Mouse (Mus musculus) cortical plate, adult 2 months (tissue): ENCODE data around the gene Ago3. TPM values are rescaled to one million over a fixed set of nuclear protein-coding genes. Genes with fewer than 3 reads are reported as not detected.

Experiments
- H3K27ac ChIP-seq: fragments of 200-500 bp; 2 replicates; pipeline ENCODE4 v1.5.1; 2012; ENCODE audit warnings: low read length, control low read depth, inconsistent platforms; ENCODE audit not compliant: insufficient read depth
- H3K4me1 ChIP-seq: fragments of 200-500 bp; 2 replicates; pipeline ENCODE4 v1.6.1; 2011; ENCODE audit warnings: low read length; ENCODE audit not compliant: control insufficient read depth, insufficient read depth
- H3K4me3 ChIP-seq: fragments of 200-500 bp; 2 replicates; pipeline ENCODE4 v1.5.1; 2011; ENCODE audit warnings: mild to moderate bottlenecking, low read length, control low read depth; ENCODE audit not compliant: insufficient read depth
- CTCF ChIP-seq: fragments of 200-500 bp; IDR thresholded peaks from 2 replicates; pipeline ENCODE4 v1.5.1; 2011; ENCODE audit warnings: mild to moderate bottlenecking, control low read depth, low read length; ENCODE audit not compliant: insufficient read depth; ENCODE audit errors: extremely low read depth
- POLR2A ChIP-seq: fragments of 200-500 bp; IDR thresholded peaks from 2 replicates; pipeline ENCODE4 v1.6.1; 2011; ENCODE audit warnings: mild to moderate bottlenecking, low read length, control low read depth; ENCODE audit not compliant: insufficient read depth; ENCODE audit errors: extremely low read depth
- polyA plus RNA-seq: library from polyadenylated mRNA; depleted of rRNA; stranded (reverse); fragments of >200 nt; gene quantifications from 2 replicates; pipeline ENCODE4 v1.2.3, GENCODE M21; 2012

Ago3 gene
- polyA plus RNA-seq, 1 experiment, result 11.3 TPM

DNA sequence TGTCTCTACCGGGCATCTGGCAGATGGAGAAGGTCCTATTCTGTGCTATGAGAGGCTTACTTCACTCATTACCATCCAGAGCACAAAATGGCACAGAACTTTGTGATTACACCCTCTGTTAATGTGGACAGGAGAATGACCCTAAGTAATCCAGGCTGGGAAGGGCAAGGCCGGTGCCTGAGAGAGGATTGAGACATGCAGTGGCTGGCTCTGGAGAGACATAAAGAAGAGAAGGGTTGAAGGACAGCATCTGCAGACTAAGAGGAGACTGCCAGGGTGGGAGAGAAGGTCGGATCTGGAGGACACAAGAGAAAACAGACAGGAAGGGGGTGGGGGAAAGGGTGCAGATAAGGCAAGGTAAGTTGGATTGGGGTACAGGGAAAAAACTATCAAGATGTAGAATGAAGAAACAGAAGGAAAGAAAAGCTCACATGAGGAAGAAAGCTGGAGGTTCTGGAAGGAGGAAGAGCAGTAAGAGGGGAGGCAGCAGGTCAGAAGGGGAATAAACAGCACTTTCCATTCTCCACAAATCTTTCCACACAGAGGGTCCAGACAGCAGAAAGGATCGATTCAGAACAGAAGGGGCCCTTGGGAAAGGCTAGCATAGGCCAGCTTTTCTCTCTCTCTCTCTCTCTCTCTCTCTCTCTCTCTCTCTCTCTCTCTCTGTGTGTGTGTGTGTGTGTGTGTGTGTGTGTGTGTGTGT lies 35.0 kb upstream of the Ago3 start:
- no peak overlapping the region for H3K4me3 ChIP-seq
- H3K4me1 ChIP-seq, result peaks cover 3% of the 10 kb centered on the region
- no peak overlapping the region for H3K27ac ChIP-seq
- no peak for TF ChIP-seq CTCF
- TF ChIP-seq POLR2A, result no peak

DNA sequence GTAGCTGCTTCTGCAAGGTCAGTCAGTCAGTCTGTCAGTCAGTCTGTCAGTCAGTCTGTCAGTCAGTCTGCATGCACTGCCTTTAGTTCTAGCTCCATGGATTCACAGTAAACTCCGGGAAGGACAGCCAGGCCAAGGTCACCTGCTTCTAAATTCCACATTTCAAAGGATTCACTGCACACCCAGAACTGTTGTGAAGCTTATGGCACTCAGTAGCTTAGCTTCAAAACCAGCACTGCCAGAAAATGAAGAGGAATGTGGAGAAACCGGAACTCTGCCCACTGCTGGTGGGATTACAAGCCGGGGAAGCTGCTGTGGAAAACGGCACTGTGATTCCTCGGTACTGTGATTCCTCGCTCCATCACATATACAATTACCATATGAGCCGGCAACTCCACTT lies 26.1 kb upstream of the Ago3 start:
- no peak overlapping the region for H3K4me3 ChIP-seq

DNA sequence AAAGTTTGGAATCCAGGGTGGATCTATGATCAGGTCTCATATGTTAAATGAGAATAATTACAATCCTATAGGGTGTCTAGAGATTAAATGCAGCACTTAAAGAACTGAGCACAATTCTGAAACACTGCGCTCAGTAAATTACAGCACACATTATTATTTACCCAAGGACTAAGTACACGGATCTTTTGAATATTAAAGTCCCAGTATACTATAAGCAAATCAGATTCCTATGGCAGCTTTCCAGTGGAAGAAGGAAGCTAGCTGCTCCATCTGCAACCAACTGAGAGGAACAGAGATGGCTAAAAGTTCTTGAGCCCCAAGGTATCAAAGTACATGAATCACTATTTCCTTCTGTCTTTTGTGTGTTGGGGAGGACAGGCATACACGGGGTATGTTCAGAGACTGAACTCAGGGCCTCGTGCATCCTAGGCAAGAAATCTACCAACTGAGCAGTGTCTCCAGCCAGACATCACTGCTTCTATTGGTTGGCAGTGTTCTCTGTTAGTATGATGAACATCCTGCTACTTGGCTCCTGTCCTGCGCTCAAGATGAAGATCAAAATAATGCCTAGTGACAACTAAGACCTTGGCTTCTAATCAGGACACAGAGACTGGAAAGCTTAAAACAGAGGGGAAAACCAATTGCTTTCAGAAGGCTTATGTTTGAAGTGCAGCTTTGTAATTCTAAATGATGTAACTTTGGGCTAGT lies 25.3 kb upstream of the Ago3 start:
- no peak overlapping the region for H3K4me3 ChIP-seq
- no peak overlapping the region for H3K27ac ChIP-seq
- no peak for TF ChIP-seq CTCF
- TF ChIP-seq POLR2A, result no peak

More for the DNA sequence above, 26.1 kb upstream of the Ago3 start:
- TF ChIP-seq POLR2A (no peak), CTCF (no peak)
- no peaks in the 10 kb centered on the region for H3K4me1 ChIP-seq
- H3K27ac ChIP-seq, result no peak overlapping the region

DNA sequence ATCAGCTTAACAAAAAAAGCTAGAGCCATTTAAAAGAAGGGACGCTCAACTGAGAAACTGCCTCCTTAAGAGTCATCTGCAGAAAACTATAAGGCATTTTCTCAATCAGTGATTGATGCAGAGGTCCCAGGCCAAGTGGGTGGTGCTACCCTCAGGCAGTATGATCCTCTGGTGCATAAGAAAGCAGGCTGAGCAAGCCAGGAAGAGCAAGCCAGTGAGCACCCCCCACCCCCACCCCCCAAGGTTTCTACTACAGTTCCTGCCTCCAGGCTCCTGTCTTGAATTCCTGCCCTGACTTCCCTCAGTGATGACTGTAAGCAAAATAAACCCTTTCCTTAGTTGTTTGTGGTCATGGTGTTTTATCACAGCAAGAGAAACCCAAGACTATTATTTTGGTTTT lies 20.9 kb upstream of the Ago3 start:
- Histone ChIP-seq H3K4me1 (no peaks in the 10 kb centered on the region), H3K4me3 (no peak overlapping the region), H3K27ac (no peak overlapping the region)
- no peak for TF ChIP-seq CTCF
- TF ChIP-seq POLR2A, result no peak

More for the DNA sequence above, 25.3 kb upstream of the Ago3 start:
- H3K4me1 ChIP-seq, result no peaks in the 10 kb centered on the region

DNA sequence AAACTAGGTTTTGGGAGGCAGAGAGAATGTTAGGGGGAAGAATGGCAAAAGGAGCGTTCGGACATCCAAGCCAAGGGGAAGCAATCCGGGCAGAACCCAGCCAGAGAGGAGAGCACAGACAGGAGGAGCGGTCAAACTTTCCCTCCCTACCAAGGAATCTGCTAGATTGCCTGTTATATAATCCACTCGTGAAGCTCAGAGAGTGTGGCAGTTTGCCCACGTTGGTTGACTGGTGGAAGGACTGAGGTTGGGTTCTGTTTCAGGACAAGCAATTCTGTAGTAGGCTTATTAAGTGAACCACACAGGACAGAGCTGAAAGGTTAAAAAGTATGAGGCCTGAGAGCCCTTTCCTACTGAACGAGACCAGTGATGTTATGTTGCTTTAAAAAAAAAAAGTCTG lies 17.8 kb upstream of the Ago3 start:
- H3K4me3 ChIP-seq, result no peak overlapping the region
- no peak for TF ChIP-seq CTCF
- no peak for TF ChIP-seq POLR2A
- no peaks in the 10 kb centered on the region for H3K4me1 ChIP-seq
- no peak overlapping the region for H3K27ac ChIP-seq

DNA sequence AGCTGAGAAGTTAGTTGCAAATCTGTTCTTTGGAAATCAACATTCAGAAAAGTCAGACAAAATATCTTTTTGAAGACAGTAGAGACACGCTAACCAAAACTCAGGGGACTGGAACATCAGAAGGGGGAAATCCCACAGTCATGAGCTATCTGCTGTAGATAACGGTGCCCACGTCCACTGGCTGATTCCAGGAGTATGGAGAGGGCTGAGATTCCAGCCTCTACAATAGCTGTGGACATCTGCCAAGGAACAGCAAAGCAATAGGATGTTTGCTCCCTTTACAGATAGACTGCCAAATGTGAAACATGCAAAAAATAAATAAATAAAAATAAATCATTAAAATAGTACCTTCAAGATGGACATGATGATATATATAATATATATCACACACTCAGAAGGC lies 15.2 kb upstream of the Ago3 start:
- H3K4me3 ChIP-seq, result no peak overlapping the region
- TF ChIP-seq CTCF, result no peak
- TF ChIP-seq POLR2A, result no peak
- H3K27ac ChIP-seq, result no peak overlapping the region
- H3K4me1 ChIP-seq, result no peaks in the 10 kb centered on the region

DNA sequence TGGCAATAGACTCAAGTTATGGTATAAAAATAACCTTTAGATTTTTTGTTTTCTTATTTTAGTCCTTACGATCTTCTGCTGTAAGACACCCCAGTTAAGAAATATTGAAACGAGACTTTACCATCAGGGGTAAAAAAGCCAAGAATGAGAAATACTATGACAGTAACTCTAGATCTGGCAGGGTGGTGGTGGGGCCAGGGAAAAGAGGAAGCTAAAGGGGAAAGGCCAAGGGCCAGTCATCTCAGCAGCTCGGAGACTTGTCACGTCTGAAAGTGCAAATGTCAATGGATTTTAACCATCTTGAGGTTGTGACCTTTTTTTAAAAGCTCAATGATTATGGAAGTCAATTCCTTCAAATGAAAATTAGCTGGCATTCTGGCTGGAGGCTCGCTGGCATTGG lies 8.9 kb upstream of the Ago3 start:
- no peak overlapping the region for H3K27ac ChIP-seq
- TF ChIP-seq CTCF (no peak), POLR2A (no peak)
- H3K4me3 ChIP-seq, result no peak overlapping the region
- peaks cover 9% of the 10 kb centered on the region for H3K4me1 ChIP-seq

DNA sequence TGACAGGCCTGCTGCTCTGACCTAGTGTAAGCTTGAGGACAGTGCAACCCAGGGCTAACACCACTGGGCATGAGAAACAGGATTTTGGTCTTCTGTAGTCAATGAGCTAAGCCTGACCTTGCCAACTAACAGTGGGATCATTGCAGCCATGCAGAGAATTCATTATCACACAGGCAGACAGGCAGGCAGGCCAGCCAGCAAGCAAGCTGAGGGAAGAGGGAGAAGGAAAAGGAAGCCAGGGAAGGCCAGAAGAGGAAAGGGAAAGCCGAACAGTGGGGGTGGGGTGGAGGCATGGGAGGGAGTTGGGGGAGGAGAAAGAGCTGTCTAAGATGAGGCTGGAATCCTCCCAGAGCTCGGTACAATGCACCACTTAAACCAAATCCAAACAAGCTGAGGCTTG lies 6.9 kb upstream of the Ago3 start:
- peaks cover 9% of the 10 kb centered on the region for H3K4me1 ChIP-seq
- no peak for TF ChIP-seq POLR2A
- no peak for TF ChIP-seq CTCF
- no peak overlapping the region for H3K4me3 ChIP-seq
- H3K27ac ChIP-seq, result no peak overlapping the region

DNA sequence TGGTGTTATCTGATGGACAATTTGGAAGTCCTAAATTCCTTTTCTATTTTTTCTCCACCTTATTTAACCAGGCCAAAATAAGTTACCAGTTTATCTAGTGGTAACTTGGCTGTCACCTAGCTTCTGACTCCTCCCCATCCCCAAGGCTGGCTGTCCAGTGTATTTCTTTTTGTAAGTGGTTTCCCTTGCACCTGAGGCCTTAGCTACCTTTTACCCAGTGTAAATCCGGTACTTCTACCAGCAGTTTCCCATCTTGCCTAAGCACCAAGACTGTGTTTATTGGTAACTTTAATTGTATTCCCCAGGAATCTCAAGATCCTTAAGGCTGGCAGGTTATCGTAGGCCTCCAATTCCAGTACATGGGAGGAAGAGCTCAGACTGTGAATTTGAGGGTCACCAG lies 4.7 kb upstream of the Ago3 start:
- no peak for TF ChIP-seq POLR2A
- Histone ChIP-seq H3K4me1 (peaks cover 11% of the 10 kb centered on the region), H3K4me3 (no peak overlapping the region), H3K27ac (no peak overlapping the region)

DNA sequence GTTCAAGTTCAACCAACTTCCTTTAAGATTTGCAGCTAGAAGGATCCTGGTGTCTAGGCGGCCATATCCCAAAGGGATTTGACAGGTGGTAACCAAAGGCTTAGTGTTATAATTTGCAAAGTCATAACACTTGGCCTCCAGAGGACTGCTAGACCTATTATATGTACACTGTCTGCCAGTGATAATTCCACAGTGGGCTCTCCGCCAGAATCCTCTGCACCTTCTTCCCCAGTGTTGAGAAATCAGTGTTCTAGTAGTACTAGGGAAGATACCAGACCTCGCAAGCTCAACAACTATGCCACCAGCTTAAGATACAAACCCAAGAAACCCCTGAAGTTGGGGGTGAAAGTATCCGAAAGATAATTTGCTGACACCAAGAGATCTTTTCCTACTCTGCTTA lies 3.8 kb upstream of the Ago3 start:
- no peak overlapping the region for H3K4me3 ChIP-seq
- peaks cover 7% of the 10 kb centered on the region for H3K4me1 ChIP-seq
- TF ChIP-seq CTCF, result no peak
- no peak for TF ChIP-seq POLR2A
- H3K27ac ChIP-seq, result no peak overlapping the region
